Mouse (Mus musculus) heart, embryonic 11.5 days (tissue): ENCODE data around the gene Rab11a. TPM values are rescaled to one million over a fixed set of nuclear protein-coding genes. Genes with fewer than 3 reads are reported as not detected.

Experiments used
- ATAC-seq: fragments of 200-750 bp; cut with Nextera tagmentation; replicated peaks from 2 replicates; pipeline ENCODE4 v1.8.0; 2017; ENCODE audit warnings: moderate library complexity; ENCODE audit not compliant: insufficient number of reproducible peaks, low FRiP score, low TSS enrichment
- H3K27ac ChIP-seq: fragments of 300-500 bp; sonication (generic); 2 replicates; pipeline ENCODE4 v1.5.1; 2014; ENCODE audit warnings: mild to moderate bottlenecking, low read depth, low read length
- H3K27me3 ChIP-seq: fragments of 300-500 bp; sonication (generic); 2 replicates; pipeline ENCODE4 v1.6.1; 2014; ENCODE audit warnings: mild to moderate bottlenecking, low read length, mixed read lengths; ENCODE audit not compliant: control insufficient read depth, insufficient read depth
- H3K36me3 ChIP-seq: fragments of 300-500 bp; sonication (generic); 2 replicates; pipeline ENCODE4 v1.6.1; 2014; ENCODE audit warnings: mild to moderate bottlenecking, low read length, moderate library complexity, mixed read lengths; ENCODE audit not compliant: control insufficient read depth, insufficient read depth
- H3K4me1 ChIP-seq: fragments of 300-500 bp; sonication (generic); 2 replicates; pipeline ENCODE4 v1.6.1; 2014; ENCODE audit warnings: low read length; ENCODE audit not compliant: control insufficient read depth, insufficient read depth
- H3K4me2 ChIP-seq: fragments of 300-500 bp; sonication (generic); 2 replicates; pipeline ENCODE4 v1.6.1; 2014; ENCODE audit warnings: mild to moderate bottlenecking, moderate library complexity
- H3K4me3 ChIP-seq: fragments of 300-500 bp; sonication (generic); 2 replicates; pipeline ENCODE4 v1.5.1; 2014; ENCODE audit warnings: low read depth, low read length
- H3K9ac ChIP-seq: fragments of 300-500 bp; sonication (generic); 2 replicates; pipeline ENCODE4 v1.6.1; 2014; ENCODE audit warnings: mild to moderate bottlenecking, low read depth, low read length, moderate library complexity
- H3K9me3 ChIP-seq: fragments of 300-500 bp; sonication (generic); replicated peaks from 2 replicates; pipeline ENCODE4 v1.6.1; 2016; ENCODE audit warnings: low read length; ENCODE audit not compliant: control insufficient read depth
- WGBS: fragments of 180-500 bp; shearing (Covaris S2); extraction: QIAGEN DNeasy Blood & Tissue Kit; methylation state at CpG from one replicate; pipeline ENCODE4 v1.1.7; 2014; ENCODE audit not compliant: insufficient replicate concordance; 5-methylcytosine and 5-hydroxymethylcytosine counted together
- microRNA-seq: library from miRNA; unstranded; fragments of <30 nt; microRNA quantifications from one replicate; pipeline ENCODE4, GENCODE M21; 2016; ENCODE audit warnings: borderline number of aligned reads
- polyA plus RNA-seq: library from polyadenylated mRNA; unstranded; fragments of >200 nt; fragmentation: Nextera tagmentation; extraction: Ambion mirVana; gene quantifications from 2 replicates; pipeline ENCODE4 v1.2.1, GENCODE M21; 2014

Rab11a gene
- polyA plus RNA-seq, 1 experiment from 2014 or later, result 360 TPM

DNA sequence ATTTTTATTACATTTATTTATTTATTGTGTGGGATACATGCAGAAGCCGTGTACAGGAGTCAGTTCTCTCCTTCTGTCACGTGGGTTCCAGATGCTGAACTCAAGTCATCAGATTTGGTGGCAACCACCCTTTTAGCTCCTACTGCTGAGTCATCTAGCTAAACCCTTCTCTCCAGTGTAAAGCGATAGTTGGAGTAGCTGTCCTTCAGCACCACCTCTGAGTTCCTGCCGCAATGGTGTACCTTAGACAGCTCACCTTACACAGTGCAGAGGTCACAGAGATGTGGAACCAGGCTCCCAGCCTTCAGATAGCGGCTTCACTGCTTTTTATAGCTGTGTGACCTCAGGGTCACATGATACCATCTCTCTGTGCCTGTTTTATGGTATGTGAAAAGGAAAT, 70.0 kb downstream of the Rab11a start:
- no peaks in the 10 kb centered on the region for H3K36me3 ChIP-seq
- no peak for ATAC-seq
- no peak overlapping the region for H3K4me3 ChIP-seq
- no peaks in the 10 kb centered on the region for H3K4me1 ChIP-seq
- no peaks in the 10 kb centered on the region for H3K9me3 ChIP-seq
- peaks cover 4% of the 10 kb centered on the region; the same call in 1 of the 2 replicates for H3K27me3 ChIP-seq
- H3K27ac ChIP-seq, result no peak overlapping the region
- no peak overlapping the region for H3K9ac ChIP-seq
- WGBS, result 6% methylated on average over 5 of the region's 5 CpGs
- H3K4me2 ChIP-seq, result no peak overlapping the region

DNA sequence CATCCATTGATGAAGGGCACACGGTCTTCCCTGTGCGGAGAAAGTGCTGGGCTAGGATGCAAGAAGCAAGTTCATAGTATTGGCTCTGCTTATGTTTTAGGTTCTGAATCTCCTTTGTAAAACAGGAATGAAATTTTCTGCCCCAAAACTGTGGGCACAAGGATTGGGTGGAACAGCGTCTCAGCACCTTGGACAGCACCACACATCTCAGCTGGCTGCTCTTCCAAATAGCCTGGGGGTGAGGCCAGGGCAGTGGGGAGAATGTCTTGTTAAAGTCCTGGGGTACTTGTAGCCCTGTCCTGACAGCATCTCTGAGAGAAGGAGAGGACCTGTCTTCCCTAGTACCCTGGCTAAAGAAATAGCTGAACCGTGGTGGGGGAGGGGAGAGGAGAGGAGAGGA, 71.0 kb downstream of the Rab11a start:
- no peaks in the 10 kb centered on the region for H3K36me3 ChIP-seq
- WGBS, result 33% methylated on average over 4 of the region's 4 CpGs
- H3K27me3 ChIP-seq, result peaks cover 4% of the 10 kb centered on the region; the same call in 1 of the 2 replicates

More for the DNA sequence above, 71.0 kb downstream of the Rab11a start:
- no peaks in the 10 kb centered on the region for H3K4me1 ChIP-seq
- no peak overlapping the region for H3K9ac ChIP-seq
- H3K9me3 ChIP-seq, result no peaks in the 10 kb centered on the region
- no peak overlapping the region for H3K4me3 ChIP-seq
- ATAC-seq, result no peak
- H3K27ac ChIP-seq, result no peak overlapping the region
- H3K4me2 ChIP-seq, result no peak overlapping the region

Small RNA genes lying within 50 kb of the gene (microRNA-seq; reads per million reads assigned to microRNA genes)
- gene Gm47308, result 0.41 reads per million

Other genes with a start within 250 kb of the Rab11a start
- gene Dennd4a, start 73.6 kb upstream of the Rab11a start, polyA plus RNA-seq, result 7.1 and 8.4 TPM in 2 replicates
- 0.03 and 0.07 TPM in 2 replicates for gene Slc24a1, start 213.8 kb upstream of the Rab11a start, polyA plus RNA-seq
- gene Ints14, start 223.1 kb upstream of the Rab11a start, polyA plus RNA-seq, result 50.6 and 52.2 TPM in 2 replicates